Mouse (Mus musculus) stomach, postnatal 0 days (tissue): ENCODE data around the gene Lypd3. TPM values are rescaled to one million over a fixed set of nuclear protein-coding genes. Genes with fewer than 3 reads are reported as not detected.

Experiments
- ATAC-seq: fragments of 200-750 bp; cut with Nextera tagmentation; 2 replicates; pipeline ENCODE4 v1.8.0; 2017; ENCODE audit not compliant: low FRiP score, low TSS enrichment
- DNase-seq: peaks from one replicate; pipeline ENCODE4 v3.0.0-alpha.2; 2016; ENCODE audit warnings: low spot score
- H3K27ac ChIP-seq: fragments of 300-500 bp; sonication (generic); replicated peaks from 2 replicates; pipeline ENCODE4 v1.5.1; 2014; ENCODE audit warnings: mild to moderate bottlenecking, control low read depth
- H3K27me3 ChIP-seq: fragments of 300-500 bp; sonication (generic); 2 replicates; pipeline ENCODE4 v1.6.1; 2014; ENCODE audit warnings: low read length; ENCODE audit not compliant: control insufficient read depth, insufficient read depth
- H3K36me3 ChIP-seq: fragments of 300-500 bp; sonication (generic); 2 replicates; pipeline ENCODE4 v1.6.1; 2014; ENCODE audit warnings: low read length, mixed read lengths; ENCODE audit not compliant: control insufficient read depth, insufficient read depth
- H3K4me1 ChIP-seq: fragments of 300-500 bp; sonication (generic); replicated peaks from 2 replicates; pipeline ENCODE4 v1.6.1; 2014; ENCODE audit warnings: antibody characterized with exemption; ENCODE audit not compliant: control insufficient read depth, insufficient read depth
- H3K4me2 ChIP-seq: fragments of 300-500 bp; sonication (generic); replicated peaks from 2 replicates; pipeline ENCODE4 v1.6.1; 2014; ENCODE audit warnings: low read depth, mild to moderate bottlenecking, control low read depth, moderate library complexity
- H3K4me3 ChIP-seq: fragments of 300-500 bp; sonication (generic); 2 replicates; pipeline ENCODE4 v1.5.1; 2014; ENCODE audit warnings: low read depth, low read length, control low read depth
- H3K9ac ChIP-seq: fragments of 300-500 bp; sonication (generic); 2 replicates; pipeline ENCODE4 v1.6.1; 2014; ENCODE audit warnings: mild to moderate bottlenecking, low read length, control low read depth, mixed read lengths
- H3K9me3 ChIP-seq: fragments of 300-500 bp; sonication (generic); 2 replicates; pipeline ENCODE4 v1.6.1; 2016; ENCODE audit warnings: low read length; ENCODE audit not compliant: control insufficient read depth
- CTCF ChIP-seq: IDR thresholded peaks from 2 replicates; pipeline ENCODE4 v1.5.1; 2016; ENCODE audit warnings: antibody characterized with exemption, low read depth, mild to moderate bottlenecking, moderate library complexity
- EP300 ChIP-seq: optimal IDR thresholded peaks from 2 replicates; pipeline ENCODE3; 2016; ENCODE audit warnings: antibody characterized with exemption
- WGBS: fragments of 180-500 bp; shearing (Covaris S2); extraction: QIAGEN DNeasy Blood & Tissue Kit; methylation state at CpG from one replicate; pipeline ENCODE4 v1.1.7; 2014; 5-methylcytosine and 5-hydroxymethylcytosine counted together
- polyA plus RNA-seq: library from polyadenylated mRNA; unstranded; fragments of >200 nt; fragmentation: Nextera tagmentation; extraction: Ambion mirVana; gene quantifications from 2 replicates; pipeline ENCODE4 v1.2.1, GENCODE M21; 2015

Gene Lypd3
- polyA plus RNA-seq, 1 experiment from 2014 or later = 277 TPM

DNA sequence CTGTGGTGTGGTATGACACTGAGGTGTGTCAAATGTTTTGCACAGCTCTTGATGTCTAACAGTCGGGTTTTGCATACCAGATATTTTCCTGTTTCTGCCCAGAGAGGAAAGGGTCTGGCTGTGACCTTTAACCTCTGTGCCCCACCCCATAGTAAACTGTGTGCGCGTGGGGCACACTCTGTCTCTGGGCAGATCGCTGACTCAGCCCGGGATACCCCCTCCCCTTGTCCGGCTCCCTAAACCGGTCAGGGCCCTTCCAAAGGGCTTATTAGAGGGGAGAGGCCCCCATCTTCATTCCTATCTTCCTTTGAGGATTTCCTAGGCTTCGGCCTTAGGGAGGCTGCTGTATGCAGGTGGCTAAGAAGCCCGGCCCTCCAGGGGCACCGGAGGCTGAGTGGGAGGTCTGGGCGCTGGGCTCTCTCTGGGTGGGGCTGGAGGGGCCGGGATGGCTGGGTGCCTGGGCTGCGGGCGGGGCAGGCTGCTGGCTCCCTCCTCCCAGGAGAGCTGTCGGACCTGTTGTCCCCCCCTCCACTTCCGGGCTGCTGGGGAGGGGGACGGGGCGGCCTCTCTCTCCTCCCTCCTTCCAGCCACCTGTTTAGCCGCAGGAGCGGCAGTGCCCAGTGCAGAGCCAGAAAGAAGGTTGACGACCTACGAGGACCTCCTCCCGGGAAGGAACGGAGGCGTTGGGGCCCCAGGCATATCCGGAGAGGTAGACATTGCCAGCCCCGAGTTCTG lies 26.0 kb upstream of the Lypd3 start, which contains the start of gene Phldb3:
Phldb3 (plus strand) TSS at position 620 of the 735 bp plus-strand sequence.
- H3K4me1 ChIP-seq = peaks cover 9% of the 10 kb centered on the region
- H3K27ac ChIP-seq = peak within 1 kb of the TSS; percentile 87
- DNase-seq (peak; percentile 73), ATAC-seq (peak; percentile 73)
- peak within 1 kb of the TSS; percentile 68 for H3K9ac ChIP-seq
- H3K4me3 ChIP-seq = peak within 1 kb of the TSS; percentile 67
- no peaks in the 10 kb centered on the region; the same call in 1 of the 2 replicates for H3K36me3 ChIP-seq
- no peaks in the 10 kb centered on the region for H3K9me3 ChIP-seq
- H3K27me3 ChIP-seq = no peaks in the 10 kb centered on the region
- TF ChIP-seq EP300 = no peak
- TF ChIP-seq CTCF = no peak
- 4% methylated on average over 26 of the region's 27 CpGs for WGBS
- peak within 1 kb of the TSS; percentile 79 for H3K4me2 ChIP-seq

DNA sequence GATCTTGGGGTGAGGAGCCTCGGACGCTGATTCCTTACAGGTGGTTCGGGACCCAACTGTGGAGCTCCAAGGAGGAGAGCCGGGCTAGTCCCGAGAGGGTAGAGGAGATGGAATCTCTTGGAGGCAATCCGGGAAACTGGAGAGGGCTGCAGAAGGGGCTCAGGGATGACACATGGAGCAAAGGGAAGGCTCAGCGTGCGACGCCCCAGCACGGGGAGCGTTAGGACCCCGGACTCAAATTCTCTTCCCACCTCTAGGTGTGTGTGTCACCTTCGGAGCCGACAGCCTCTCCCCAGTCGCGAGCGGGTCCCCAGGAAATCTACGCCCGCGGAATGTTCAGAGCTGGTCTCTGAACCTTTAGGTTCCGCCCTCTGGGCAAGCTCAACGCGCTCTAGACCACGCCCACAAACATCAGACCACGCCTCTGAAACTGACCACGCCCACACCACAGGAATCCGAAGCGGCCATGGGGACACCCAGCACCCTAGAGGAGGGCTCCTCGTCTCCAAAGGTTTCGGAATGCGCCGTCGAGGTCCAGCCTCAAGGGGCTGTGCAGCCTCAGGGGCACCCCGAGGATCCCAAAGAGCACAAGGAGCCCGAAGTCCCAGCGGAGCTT lies 25.4 kb upstream of the Lypd3 start:
- H3K27me3 ChIP-seq = no peaks in the 10 kb centered on the region
- H3K9ac ChIP-seq = peak overlapping the region; percentile 68
- WGBS = under 1% methylated on average over 35 of the region's 36 CpGs
- peak; percentile 16; the same call in 1 of the 2 replicates for TF ChIP-seq CTCF
- TF ChIP-seq EP300 = no peak
- peak overlapping the region; percentile 87 for H3K27ac ChIP-seq
- H3K4me2 ChIP-seq = peak overlapping the region; percentile 79
- H3K36me3 ChIP-seq = no peaks in the 10 kb centered on the region; the same call in 1 of the 2 replicates
- ATAC-seq (peak; percentile 83), DNase-seq (peak; percentile 95)
- H3K4me1 ChIP-seq = peaks cover 9% of the 10 kb centered on the region
- H3K9me3 ChIP-seq = no peaks in the 10 kb centered on the region
- H3K4me3 ChIP-seq = peak overlapping the region; percentile 67

DNA sequence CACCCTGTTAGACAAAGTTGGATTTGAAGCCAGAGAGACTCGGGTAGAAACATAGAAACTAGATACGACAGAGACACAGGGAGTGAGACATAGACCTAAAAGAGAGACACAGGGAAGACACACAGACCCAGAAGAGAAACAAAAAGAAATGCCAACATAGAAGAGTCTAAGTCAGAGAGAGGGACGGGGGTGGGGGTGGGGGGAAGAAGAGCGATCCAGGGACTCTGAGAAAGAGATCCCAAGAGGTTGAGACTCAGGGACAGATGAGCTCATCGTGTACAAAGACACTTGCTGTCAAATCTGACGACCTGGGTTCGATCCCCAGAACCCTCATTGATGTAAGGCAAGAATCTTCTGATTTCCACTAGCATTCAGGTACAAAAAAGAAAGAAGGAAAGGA lies 24.6 kb upstream of the Lypd3 start:
- 17% methylated on average over 7 of the region's 7 CpGs for WGBS
- DNase-seq = no peak
- Histone ChIP-seq H3K4me1 (peaks cover 9% of the 10 kb centered on the region), H3K9me3 (no peaks in the 10 kb centered on the region), H3K27ac (peak overlapping the region; percentile 63), H3K36me3 (no peaks in the 10 kb centered on the region; the same call in 1 of the 2 replicates), H3K9ac (peak overlapping the region; percentile 68; the same call in 1 of the 2 replicates), H3K27me3 (no peaks in the 10 kb centered on the region), H3K4me3 (peak overlapping the region; percentile 67), H3K4me2 (peak overlapping the region; percentile 79)
- TF ChIP-seq EP300 (no peak), CTCF (no peak)
- ATAC-seq = no peak

DNA sequence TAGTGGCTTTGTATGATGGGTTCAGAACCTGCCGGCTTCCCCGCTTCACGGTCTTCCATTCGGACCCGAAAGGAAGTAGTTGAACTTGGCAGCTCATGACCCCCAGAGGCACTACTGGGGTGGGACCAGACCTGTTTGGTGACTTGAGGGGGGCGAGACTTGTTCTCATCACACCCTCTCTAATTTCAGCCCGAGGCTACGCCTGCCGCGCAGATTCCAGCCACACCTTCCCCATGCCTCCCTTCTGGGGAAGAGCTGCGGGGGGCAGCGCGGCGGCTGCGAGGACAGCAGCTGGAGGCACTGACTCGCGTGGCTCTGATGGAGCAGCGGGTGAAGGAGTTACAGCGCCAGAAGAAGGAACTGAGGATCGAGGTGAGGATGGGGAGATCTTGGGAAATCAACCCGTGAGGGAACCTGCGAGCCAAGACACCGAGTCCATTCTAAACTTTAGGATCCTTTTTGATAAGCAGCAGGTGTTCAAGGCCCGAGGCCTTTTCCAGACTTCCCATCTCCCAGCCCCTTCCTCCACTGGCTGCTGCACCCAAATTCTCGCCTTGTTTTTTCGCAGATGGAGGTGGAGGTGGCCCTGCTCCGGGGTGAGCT lies 23.9 kb upstream of the Lypd3 start:
- no peak for TF ChIP-seq CTCF
- TF ChIP-seq EP300 = no peak
- Histone ChIP-seq H3K27me3 (no peaks in the 10 kb centered on the region), H3K4me1 (peaks cover 9% of the 10 kb centered on the region), H3K4me2 (peak overlapping the region; percentile 79), H3K9ac (peak overlapping the region; percentile 5; the same call in 1 of the 2 replicates), H3K9me3 (no peaks in the 10 kb centered on the region), H3K36me3 (no peaks in the 10 kb centered on the region; the same call in 1 of the 2 replicates), H3K4me3 (peak overlapping the region; percentile 67), H3K27ac (no peak overlapping the region)
- no peak for ATAC-seq
- DNase-seq = no peak
- WGBS = 7% methylated on average over 27 of the region's 27 CpGs

DNA sequence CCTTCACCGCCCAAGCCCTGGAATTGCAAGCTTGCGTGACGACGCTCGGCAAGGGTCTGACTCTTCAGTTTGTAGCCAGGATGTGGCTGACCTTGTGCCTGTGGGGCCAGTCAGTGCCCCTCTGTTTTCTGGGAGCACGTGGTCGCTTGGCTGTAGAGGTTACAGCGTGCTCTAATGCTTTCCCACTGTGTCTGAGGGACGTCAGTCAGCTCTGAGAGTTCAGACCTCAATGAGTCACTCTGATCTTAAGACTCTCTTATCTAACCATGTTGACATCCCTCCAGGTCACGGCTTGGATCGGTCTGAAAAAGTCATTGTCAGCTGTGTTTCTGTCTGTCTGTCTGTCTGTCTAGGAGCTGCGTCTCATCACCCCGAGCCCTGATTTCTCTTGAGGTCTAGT lies 21.5 kb upstream of the Lypd3 start:
- WGBS = 65% methylated on average over 13 of the region's 13 CpGs

More for the DNA sequence above, 21.5 kb upstream of the Lypd3 start:
- Histone ChIP-seq H3K4me1 (peaks cover 9% of the 10 kb centered on the region), H3K36me3 (no peaks in the 10 kb centered on the region), H3K4me2 (no peak overlapping the region), H3K27ac (no peak overlapping the region), H3K4me3 (no peak overlapping the region), H3K9me3 (no peaks in the 10 kb centered on the region), H3K27me3 (no peaks in the 10 kb centered on the region), H3K9ac (no peak overlapping the region)
- DNase-seq = no peak
- ATAC-seq = no peak
- TF ChIP-seq EP300 = no peak
- no peak for TF ChIP-seq CTCF
